Mouse (Mus musculus) thymus, adult 2 months (tissue): ENCODE results near the gene Etv6.

ENCODE experiments used
- CTCF ChIP-seq: fragments of 200-500 bp; IDR thresholded peaks from 2 replicates; pipeline ENCODE4 v1.5.1; 2012; ENCODE audit warnings: mild to moderate bottlenecking, control low read depth, low read length, moderate library complexity, borderline replicate concordance; ENCODE audit not compliant: control insufficient read depth, poor library complexity, insufficient read depth; ENCODE audit errors: extremely low read depth
- POLR2A ChIP-seq: fragments of 200-500 bp; IDR thresholded peaks from 2 replicates; pipeline ENCODE4 v1.6.1; 2012; ENCODE audit warnings: mild to moderate bottlenecking, low read length, control low read depth, moderate library complexity; ENCODE audit not compliant: control insufficient read depth, poor library complexity, insufficient read depth; ENCODE audit errors: extremely low read depth

GRCm38 (mm10) chr6:134164356-134164755, 128.9 kb downstream of the Etv6 start:
- TF ChIP-seq CTCF (no peak), POLR2A (no peak)
